Mouse (Mus musculus): Measurements from ENCODE around the gene Mb21d2. TPM values are rescaled to one million over a fixed set of nuclear protein-coding genes. Genes with fewer than 3 reads are reported as not detected.

Gene Mb21d2
- 10 to 100 TPM; 50.4 to 59.0 TPM for total RNA-seq (2021)

DNA sequence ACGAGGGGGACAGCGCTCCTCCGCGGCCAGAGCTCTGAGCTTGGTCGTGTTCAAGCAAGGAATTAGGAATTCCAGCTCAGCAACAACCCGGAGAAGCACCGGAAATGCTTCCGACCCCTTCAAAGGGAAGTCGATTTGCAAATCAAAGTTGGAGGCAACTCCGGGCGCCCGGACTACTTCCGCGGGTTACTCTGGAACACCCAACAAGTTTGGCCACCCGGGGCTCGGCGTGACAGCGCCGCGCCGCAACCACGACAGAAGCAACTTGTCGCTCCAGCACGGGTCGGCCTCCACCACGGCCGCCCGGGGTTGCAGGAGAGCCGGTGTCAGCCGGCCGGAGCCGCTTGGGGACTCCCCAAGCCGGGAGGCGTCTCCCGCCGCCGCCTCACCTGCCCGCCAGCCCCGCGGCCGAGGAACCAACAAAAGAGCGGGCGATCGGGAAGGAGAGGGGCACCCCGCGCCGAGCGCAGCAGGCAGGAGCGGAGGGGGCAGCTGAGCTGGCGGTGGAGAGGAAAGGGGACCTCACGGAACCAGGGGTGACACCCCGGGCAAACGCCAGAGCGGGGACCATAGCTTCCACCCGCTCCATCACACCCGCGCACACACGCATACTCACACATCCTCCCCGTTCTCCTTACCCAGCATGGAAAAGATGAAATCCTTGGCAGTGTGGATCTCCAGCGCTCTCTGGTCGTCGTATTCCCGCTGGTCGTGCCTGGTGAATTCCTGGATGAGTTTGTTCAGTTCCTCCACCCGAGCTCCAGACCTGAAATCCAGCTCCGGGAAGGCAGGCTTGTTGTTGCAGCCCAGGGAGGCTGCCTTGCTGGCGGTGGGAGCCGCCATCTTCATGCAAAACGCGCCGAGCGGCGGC is at the start of gene Mb21d2:
Gene Mb21d2 (minus strand): TSS at position 859 of the 871 bp plus-strand sequence.
- intact Hi-C loops (cut with DNase I): loop anchor here (2.0 to 5.0 kb wide), 2 partner anchors 88 to 633 kb away; no protein-coding TSS in a partner anchor
- peak; percentile 48 for DNase-seq

DNA sequence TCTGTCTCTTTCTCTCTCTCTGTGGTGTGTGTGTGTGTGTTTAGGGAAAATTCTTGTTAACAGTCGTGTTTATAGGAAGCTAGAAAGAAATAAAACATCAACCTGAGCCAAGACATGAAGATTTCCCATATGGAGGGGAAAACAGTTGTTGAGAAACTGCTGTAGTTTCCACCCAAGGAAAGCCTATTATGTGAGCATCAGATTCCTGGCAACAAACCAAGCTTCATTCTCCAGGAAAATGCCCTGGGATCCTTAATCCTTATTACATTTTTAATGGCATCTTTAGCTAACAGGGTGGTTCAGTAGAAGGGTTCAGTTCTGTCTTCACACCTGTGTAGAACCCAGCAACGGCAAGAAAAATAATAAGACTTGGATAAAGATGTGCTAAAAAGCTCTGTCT is 36.8 kb upstream of the Mb21d2 start:
- intact Hi-C loops (cut with DNase I): no loop called here
- no peak for DNase-seq

DNA sequence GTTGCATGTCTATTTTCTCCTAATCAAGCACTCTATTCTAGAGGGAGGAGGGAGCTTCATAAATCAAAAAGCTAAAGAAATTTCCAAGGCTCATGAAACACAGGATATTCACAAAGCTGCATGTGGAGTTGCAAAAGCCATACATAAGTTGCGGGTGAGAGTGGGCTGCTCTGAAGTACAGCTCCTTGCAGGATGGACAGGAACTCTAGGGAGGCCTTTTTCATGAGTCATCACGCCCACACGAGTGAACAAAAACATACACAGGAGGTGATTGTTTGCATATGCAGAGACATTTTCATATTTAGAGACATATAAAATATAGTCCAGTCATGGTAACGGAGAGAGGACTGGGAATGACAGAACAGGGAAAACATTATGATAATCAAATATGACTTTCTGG is 34.6 kb upstream of the Mb21d2 start:
- DNase-seq: no peak
- intact Hi-C loops (cut with DNase I): no loop called here

DNA sequence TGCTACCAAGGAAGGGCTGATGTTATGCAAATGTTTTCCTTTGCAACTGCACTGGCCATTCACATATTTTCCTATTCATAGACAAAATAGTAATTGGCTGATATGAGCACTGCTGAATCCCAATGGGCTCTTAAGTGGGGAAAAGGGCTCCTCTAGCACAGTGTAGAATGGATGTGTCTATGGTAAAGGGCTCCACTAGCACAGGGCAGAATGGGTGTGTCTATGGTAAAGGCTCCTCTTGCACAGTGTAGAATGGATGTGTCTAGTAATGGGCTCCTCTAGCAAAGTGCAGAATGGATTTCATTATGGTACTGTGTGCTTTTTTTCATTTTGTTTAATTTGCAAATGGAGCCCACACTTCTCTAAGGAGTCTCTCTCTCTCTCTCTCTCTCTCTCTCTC is 33.5 kb upstream of the Mb21d2 start:
- no peak for DNase-seq
- intact Hi-C loops (cut with DNase I): no loop called here

DNA sequence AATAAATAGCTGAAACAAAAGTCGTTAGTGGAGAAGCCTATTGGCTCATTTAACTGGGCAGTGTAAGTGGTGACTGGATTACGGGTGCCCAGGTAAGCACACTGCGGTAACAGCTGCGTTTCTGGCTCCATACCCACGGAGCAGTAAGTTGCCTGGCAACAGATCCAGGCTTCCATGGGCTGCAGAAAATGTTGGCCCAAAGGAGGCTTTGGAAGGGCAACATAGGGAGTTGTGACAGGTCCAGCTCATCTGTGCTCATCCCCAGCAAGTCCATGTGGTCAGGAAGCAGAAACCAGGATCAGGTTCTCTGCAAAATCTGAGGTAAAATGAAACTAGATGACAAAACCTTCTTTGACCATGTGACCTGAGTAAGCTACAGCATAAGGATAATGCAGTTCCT is 20.3 kb upstream of the Mb21d2 start:
- DNase-seq: no peak
- intact Hi-C loops (cut with DNase I): no loop called here

DNA sequence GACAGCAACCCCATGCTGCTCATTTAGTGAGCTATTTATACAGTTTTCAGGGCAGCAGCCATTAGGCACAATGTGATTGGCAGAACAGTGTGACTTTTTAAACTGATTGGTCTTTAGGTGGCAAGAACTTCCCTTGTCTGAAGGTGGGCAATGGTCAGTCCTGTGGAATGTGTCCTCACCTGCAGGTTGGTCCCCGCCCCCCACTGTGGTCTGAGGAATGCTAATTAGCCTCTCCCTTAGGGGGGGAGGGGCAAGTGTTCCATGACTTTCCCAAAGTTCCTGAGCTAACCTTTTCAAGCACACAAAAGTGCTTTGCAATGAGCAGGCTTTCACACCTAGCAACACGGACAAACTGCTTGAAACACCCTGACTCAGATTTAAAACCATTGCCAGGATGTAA is 13.8 kb upstream of the Mb21d2 start:
- intact Hi-C loops (cut with DNase I): no loop called here
- no peak for DNase-seq

DNA sequence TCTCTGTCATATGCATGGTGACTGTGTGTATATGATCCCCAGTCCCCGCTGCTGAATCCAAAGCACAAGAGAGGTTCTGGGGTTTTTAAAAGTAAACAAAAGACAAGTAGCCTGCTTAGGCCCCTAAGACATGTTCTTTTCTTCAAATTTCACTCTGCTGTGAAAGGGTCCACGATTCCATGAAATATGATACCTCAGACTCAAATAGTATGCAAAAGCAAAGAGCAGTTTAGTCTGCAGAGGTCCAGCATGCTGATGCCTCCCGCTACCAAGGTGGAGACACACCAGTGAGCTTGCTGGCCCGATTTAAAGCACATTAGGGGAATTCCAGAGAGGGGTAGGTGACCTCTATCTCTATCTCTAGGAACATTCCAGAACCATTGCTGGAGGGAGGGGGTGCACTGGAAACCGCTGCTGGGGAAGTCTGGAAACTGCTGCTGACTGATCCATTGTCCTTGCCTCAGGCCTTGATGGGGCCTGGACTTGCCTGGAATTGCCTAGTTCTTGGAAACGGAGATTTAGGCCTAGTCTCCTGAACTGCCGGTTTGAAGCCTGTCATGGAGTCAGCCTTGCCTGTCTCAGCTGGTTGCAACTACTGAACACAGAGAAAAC is 6.8 kb upstream of the Mb21d2 start:
- DNase-seq: no peak
- intact Hi-C loops (cut with DNase I): loop anchor here (10.0 kb wide), 1 partner anchor 279 kb away; no protein-coding TSS in a partner anchor

DNA sequence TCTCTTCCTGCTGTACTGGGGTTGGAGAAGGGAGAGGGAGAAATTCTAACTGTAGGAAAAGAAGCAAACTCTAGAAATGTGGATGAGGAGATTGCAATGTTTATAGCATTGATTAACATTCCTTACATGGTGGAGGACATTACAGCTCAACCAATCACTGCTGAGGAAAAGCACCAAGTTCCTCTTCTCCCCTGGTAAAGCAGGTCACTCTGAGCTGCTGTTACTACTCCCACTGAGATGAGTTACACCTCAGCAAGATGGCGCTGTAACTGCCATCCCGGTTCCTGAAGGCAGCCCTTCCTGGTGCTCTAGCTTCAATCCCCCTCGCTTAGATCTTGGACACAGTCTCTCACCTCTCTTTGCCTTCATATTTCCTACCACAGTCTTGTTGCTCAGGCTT is 6.2 kb upstream of the Mb21d2 start:
- DNase-seq: no peak
- intact Hi-C loops (cut with DNase I): loop anchor here (10.0 kb wide), 1 partner anchor 279 kb away; no protein-coding TSS in a partner anchor

DNA sequence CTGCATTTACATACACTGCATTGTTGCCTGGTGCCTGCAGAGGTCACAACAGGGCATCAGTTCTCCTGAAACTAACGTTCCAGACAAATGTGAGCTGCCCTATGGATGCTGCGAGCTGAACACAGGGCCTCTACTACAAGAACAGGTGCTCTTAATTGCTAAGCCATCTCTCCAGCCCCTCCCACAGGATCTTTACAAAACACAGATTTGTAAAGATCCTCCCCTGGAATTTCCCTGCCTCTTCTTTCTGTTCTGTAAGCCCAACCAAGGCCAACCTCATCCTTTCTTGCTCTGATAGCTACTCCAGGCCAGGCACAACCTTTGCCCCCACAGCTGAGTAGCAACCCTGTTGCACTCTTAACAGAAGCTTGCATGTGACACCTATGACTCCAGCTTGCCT is 1.7 kb upstream of the Mb21d2 start:
- DNase-seq: no peak
- intact Hi-C loops (cut with DNase I): loop anchor here (10.0 kb wide), 1 partner anchor 284 kb away; no protein-coding TSS in a partner anchor

DNA sequence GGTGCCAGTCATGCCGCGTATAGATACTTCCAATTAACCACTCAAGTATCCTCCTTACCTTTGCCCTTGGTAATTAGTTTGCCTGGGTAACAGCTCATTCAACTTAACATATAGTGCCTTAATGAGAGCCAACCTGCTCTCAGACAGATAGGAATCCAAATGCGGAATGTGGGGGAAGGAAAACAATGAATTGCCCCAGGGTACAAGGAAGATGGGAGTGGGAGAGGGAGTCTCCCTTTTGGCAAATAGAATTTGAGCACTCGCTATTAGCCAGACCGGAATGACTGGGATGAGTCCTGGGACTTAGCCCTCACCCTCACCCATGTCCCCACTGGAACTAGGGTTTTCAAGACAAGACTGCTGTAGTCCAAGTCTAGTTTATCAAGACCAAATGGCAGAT is 953 bp upstream of the Mb21d2 start:
- DNase-seq: no peak
- intact Hi-C loops (cut with DNase I): loop anchor here (10.0 kb wide), 1 partner anchor 284 kb away; no protein-coding TSS in a partner anchor

DNA sequence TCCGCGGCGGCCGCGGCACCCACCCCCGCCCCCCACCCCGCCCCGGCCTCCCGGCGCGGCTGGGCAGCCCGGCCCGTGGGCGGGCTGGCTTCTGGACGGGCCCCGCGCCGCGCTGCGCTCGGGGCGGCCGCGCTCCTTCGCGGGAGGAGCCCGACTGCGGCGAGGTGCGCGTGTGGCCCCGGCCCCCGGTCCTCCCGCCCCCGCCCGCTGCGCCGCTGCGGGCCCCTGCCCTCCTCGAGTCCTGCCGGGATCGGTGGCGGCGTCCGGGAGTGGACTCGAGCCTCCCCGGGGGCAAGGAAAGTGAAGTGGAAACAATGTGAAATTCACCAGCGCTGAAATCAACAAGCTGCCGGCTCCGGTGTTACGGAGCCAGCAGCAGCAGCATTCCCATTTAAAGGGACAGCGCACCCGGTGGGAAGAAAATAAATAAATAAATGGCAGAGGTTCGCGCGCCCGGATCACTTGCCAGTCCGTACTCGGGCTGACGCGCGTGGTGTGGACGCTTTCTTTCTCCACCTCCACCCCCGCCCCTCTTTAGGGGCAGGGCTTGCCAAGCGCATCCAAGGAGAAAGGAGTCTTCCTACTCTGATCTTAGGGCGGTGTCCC is 316 bp upstream of the Mb21d2 start:
- intact Hi-C loops (cut with DNase I): loop anchor here (2.0 to 10.0 kb wide), 3 partner anchors 89 to 633 kb away; no protein-coding TSS in a partner anchor
- peak; percentile 77 for DNase-seq

DNA sequence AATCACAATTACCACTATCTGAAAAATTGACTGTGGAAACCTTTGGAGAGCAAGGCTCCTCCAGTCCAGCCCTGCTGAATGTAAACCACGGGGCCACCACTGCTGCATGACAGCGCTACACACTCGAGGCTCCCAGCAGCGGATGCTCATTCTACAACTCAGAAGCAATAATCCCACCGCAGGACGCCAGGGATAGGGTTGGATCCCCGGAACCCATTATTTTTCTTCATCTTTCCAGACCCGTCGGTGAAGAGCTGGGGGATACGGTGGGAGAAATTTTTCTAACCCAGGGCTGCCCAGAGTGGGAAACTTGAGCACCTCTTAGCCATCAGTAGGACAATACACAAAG is 1.0 kb downstream of the Mb21d2 start:
- intact Hi-C loops (cut with DNase I): loop anchor here (2.0 to 5.0 kb wide), 2 partner anchors 88 to 634 kb away; no protein-coding TSS in a partner anchor
- peak; percentile 62 for DNase-seq

DNA sequence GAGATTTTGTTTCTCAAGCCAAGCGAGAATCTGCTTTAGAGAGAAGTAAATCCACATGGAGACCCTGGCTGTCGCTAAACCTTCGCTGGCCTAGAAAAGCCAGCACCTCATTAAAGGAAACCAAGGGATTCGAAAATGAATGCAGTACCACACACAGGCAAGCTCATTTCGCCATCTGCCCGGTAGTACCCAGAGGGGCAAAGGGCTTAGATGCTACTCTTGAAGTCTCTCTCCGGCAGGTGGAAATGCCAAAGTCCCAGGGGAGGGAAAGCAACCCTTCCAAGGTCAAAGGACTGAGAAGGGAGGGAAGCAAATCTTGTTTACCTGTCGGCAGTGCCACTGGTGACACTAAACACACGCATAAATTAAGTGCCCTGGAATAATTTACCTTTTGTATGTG is 2.1 kb downstream of the Mb21d2 start:
- DNase-seq: peak; percentile 50
- intact Hi-C loops (cut with DNase I): loop anchor here (5.0 kb wide), 1 partner anchor 635 kb away; no protein-coding TSS in a partner anchor

DNA sequence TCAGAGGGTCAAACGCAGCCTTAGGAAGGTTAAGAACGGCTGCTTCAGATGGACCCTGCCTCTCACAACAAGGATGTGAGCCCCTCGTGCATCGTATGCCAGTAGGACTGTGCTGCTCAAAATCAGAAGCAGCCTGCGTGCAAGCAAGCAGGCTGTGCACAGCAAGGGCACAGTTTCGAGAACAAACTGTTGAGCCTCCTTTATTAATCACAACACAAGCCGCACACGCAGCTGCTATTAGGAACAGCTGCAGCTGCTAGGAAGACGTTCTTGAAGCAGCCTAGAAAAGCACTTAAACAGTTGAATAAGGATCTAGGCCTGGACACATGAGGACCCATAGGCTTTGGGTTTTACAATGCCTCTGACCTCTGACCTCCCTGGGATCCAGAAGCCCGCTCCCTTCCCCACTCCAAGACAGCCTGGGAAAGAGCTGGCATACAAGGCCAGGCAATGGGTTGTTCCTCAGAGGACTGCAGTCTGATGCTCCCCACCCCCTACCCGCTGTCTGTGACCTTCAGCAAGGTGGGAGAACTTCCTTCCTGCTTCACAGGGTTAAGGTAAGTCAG is 10.1 kb downstream of the Mb21d2 start:
- intact Hi-C loops (cut with DNase I): no loop called here
- no peak for DNase-seq

DNA sequence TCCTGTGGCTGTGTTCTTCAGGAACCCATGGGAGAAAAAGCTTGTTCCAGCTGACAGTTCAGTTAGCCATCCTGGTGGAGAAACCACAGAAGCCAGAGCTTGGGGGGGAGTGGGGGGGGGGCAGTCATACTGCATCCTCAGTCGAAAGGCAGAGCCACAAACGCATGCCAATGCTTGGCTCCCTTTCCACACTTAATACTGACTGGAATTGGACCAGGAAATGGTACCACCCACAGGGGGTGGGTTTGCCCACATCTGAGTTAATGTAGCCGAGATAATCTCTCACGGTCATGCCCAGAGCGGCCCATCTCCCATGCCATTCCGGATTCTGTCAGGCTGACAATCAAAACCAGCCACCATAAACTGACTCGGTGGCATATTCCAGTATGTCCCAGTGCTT is 14.1 kb downstream of the Mb21d2 start:
- intact Hi-C loops (cut with DNase I): no loop called here
- peak; percentile 81 for DNase-seq

DNA sequence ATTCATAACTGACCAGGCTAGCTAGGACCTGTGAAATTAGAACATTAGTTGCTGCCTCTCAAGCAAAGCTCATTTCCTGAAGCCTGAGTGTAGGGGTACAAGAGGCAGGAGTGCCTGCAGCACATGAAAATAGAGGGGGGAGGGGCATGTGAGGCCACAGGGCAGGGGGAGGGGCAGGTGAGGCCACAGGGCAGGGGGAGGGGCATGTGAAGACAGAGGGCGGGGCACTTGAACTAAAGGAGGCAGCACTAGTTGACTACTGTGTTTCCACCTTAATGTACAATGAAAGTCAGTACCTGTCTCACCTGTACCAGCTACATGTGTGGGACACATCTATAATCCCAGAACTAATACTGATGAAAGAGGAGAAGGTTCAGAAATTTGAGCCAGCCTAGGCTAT is 14.8 kb downstream of the Mb21d2 start:
- intact Hi-C loops (cut with DNase I): no loop called here
- DNase-seq: no peak

DNA sequence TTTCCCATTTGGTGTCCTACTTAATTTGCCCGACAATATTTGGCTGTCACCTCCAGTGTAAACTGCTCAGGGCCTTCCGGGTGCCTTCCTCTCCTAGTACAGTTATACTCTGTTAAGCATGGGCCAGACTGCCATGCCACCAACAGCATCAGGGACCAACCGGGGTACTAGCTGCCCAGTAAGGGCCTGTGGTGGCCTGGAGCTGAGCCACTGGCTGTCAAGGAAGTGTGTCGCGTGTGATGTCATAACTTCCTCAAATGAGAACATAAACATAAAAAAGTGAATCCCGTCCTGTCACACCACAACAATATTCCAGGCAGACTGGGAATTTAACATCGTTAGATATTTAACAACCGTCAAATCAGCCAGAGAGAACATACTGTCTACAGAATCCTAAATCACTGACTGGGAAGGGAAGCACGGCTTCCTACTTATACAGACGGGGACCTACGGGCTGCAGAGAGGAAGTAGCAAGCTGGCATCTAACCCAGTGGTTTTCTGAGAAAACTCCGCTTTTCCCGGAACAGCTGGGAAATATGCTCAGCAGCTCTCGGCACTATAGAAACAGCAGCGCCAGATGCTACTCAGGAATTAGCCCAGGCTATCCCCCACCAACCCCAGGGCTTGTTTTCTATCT is 17.9 kb downstream of the Mb21d2 start:
- intact Hi-C loops (cut with DNase I): no loop called here
- DNase-seq: no peak

DNA sequence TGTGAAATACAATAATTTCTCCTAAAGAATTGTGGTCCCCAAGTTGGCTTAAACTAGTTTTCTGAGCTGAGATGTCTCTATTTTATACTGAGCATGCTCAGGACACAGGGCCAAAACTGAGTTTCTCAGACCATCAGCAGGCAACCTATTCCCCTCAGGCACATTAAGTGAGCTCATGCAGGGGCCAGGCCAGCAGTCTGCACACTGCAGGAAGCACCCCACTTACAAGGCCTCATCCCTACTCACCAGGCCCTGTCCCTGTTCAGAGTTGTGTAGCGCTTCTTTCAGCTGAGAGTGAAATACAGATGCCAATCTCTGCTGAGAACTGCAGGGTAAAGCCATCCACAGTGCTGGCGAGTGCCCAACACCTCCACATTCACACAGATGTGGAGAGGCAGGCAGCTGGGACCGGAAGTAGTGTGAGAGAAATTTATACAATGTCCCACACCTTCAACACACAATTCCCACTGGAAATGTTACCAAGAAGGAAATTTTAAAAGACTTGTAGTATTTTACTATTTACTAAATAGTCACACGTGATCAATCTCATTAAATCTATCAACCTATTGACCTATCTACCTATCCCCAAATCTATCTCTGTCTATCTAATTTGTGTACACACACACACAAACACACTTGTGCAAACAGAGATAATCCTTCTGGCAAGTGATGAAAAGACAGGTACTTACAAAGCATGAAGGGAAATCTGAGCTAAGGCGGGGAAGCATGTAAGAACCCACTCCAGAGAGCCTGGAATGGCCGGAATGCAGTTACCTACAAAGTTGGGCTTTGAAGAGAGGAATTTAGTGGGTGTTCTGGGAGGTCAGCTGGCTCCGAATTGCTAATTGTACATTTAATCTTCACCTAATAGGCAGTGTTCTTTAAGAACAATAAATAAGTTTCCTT is 22.9 kb downstream of the Mb21d2 start:
- intact Hi-C loops (cut with DNase I): no loop called here
- DNase-seq: no peak

DNA sequence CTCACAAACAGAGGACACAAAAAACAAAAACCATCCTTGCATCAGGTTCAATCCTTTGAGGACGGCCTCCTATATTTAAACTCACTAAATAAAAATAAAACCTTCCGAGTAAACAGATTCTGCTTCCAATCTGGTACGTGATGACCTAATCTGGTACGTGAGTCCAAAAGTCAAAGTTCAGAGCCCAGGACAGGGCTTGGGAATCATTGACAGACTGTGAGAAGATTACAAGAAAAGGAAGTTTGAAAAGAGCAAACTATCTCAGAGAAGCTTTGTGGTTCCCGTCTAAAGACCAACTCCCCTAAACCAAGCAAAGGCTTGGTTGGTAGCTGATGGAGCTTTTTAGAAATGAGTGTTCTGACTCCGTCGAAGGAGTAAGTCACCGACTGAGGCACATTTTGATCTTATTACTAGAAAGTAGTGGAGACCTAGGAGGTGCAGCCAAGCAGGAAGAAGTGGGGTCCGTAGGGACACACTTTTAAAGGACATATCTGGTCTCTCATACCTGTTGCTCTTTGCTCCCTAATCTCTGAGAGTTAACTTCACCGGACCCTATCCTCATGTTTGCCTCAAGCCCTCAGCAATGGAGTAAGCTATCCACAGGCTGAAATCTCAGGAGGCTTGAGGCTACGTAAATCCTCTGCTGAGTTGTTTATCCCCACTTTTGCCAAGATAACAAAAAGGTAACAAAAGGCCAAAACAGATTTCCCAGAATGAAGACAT is 23.7 kb downstream of the Mb21d2 start:
- DNase-seq: no peak
- intact Hi-C loops (cut with DNase I): no loop called here
